Mouse (Mus musculus): Measurements from ENCODE around the gene Agrp. TPM values are rescaled to one million over a fixed set of nuclear protein-coding genes. Genes with fewer than 3 reads are reported as not detected.

The Agrp gene
- polyA plus RNA-seq, 1 experiment from 2014 or later = 0.69 TPM

DNA sequence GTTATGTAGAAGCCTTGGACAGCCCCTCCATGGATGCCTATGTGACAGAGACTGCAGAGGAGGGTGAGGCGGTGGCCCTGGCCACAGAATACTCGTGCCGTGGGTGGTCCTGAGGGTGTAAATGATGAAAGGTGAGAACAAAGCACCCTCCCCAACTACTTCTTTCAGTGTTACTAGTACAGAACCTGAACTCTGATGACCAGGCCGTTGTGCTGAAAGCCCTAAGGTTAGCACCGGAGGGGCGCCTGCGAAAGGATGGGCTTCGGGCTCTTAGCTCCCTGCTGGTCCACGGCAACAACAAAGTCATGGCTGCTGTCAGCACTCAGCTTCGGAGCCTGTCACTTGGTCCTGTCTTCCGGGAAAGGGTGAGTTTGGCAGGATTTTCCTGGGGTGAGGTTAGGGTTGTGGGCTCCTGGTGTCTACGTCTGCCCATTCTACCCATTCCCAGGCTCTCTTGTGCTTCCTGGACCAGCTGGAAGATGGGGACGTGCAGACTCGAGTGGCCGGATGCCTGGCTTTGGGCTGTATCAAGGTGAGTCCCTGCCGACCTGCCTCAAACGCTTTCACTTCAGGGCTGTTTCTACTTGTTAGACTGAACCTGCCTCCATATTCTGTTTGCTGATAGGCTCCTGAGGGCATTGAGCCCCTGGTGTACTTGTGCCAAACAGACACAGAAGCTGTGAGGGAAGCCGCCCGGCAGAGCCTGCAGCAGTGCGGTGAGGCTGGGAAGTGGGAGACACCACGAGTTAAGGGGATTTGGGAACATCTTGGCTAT is 16.1 kb downstream of the Agrp start:
- Histone ChIP-seq H3K4me3 (no peak overlapping the region), H3K36me3 (peaks cover 52% of the 10 kb centered on the region), H3K4me1 (peaks cover 37% of the 10 kb centered on the region), H3K9ac (replicated peaks) (no peak overlapping the region), H3K4me2 (replicated peaks) (no peak overlapping the region), H3K9me3 (no peaks in the 10 kb centered on the region), H3K27me3 (no peaks in the 10 kb centered on the region), H3K27ac (replicated peaks) (peak overlapping the region; percentile 74)
- ATAC-seq (replicated peaks) = no peak
- 88% methylated on average over 21 of the region's 21 CpGs for WGBS

GRCm38 (mm10) chr8:105620211-105620610 is 17.0 kb downstream of the Agrp start:
- 89% methylated on average over 19 of the region's 19 CpGs for WGBS
- H3K36me3 ChIP-seq = peaks cover 61% of the 10 kb centered on the region
- no peak overlapping the region for H3K9ac ChIP-seq (replicated peaks)

GRCm38 (mm10) chr8:105618892-105619591 is 18.2 kb downstream of the Agrp start:
- ATAC-seq (replicated peaks) = no peak
- peaks cover 34% of the 10 kb centered on the region for H3K4me1 ChIP-seq
- WGBS = 95% methylated on average over 19 of the region's 19 CpGs
- no peak overlapping the region for H3K27ac ChIP-seq (replicated peaks)
- H3K36me3 ChIP-seq = peaks cover 64% of the 10 kb centered on the region
- H3K4me3 ChIP-seq = no peak overlapping the region
- no peak overlapping the region for H3K4me2 ChIP-seq (replicated peaks)
- H3K27me3 ChIP-seq = no peaks in the 10 kb centered on the region; the same call in 1 of the 2 replicates
- H3K9ac ChIP-seq (replicated peaks) = no peak overlapping the region
- no peaks in the 10 kb centered on the region for H3K9me3 ChIP-seq

More at GRCm38 (mm10) chr8:105620211-105620610, 17.0 kb downstream of the Agrp start:
- Histone ChIP-seq H3K9me3 (no peaks in the 10 kb centered on the region), H3K4me3 (no peak overlapping the region), H3K27me3 (no peaks in the 10 kb centered on the region), H3K4me1 (peaks cover 37% of the 10 kb centered on the region), H3K4me2 (replicated peaks) (no peak overlapping the region), H3K27ac (replicated peaks) (no peak overlapping the region)
- ATAC-seq (replicated peaks) = no peak

DNA sequence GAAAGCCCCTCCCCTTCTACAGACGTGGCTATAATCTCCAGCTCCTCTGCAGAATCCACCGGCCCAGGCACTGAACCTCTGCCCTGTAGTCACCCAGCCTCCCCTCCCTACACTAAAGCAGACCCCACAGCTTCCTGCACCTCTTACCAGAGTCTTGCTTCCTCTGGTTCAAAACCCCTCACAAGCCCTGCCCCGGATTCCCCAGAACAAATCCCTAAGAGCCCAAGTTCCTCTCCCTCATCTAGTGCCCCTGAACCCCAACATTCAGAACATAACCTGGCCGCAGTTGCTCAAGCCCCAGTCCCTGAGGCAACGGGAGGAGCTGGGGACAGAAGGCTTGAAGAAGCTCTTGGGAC is 18.9 kb downstream of the Agrp start:
- peaks cover 33% of the 10 kb centered on the region for H3K4me1 ChIP-seq
- 94% methylated on average over 5 of the region's 5 CpGs for WGBS
- H3K27ac ChIP-seq (replicated peaks) = no peak overlapping the region
- H3K36me3 ChIP-seq = peaks cover 64% of the 10 kb centered on the region
- no peaks in the 10 kb centered on the region; the same call in 1 of the 2 replicates for H3K27me3 ChIP-seq
- no peak overlapping the region for H3K4me2 ChIP-seq (replicated peaks)
- no peak for ATAC-seq (replicated peaks)
- no peaks in the 10 kb centered on the region for H3K9me3 ChIP-seq
- no peak overlapping the region for H3K9ac ChIP-seq (replicated peaks)
- no peak overlapping the region for H3K4me3 ChIP-seq

GRCm38 (mm10) chr8:105617451-105618278 is 19.5 kb downstream of the Agrp start:
- H3K4me1 ChIP-seq = peaks cover 33% of the 10 kb centered on the region
- peaks cover 64% of the 10 kb centered on the region for H3K36me3 ChIP-seq
- no peak for ATAC-seq (replicated peaks)
- no peak overlapping the region for H3K4me3 ChIP-seq
- 88% methylated on average over 21 of the region's 21 CpGs for WGBS
- no peak overlapping the region for H3K9ac ChIP-seq (replicated peaks)
- H3K27ac ChIP-seq (replicated peaks) = no peak overlapping the region
- H3K27me3 ChIP-seq = peaks cover 5% of the 10 kb centered on the region; the same call in 1 of the 2 replicates
- no peak overlapping the region for H3K4me2 ChIP-seq (replicated peaks)
- H3K9me3 ChIP-seq = no peaks in the 10 kb centered on the region

GRCm38 (mm10) chr8:105615942-105616341 is 21.3 kb downstream of the Agrp start:
- 89% methylated on average over 9 of the region's 9 CpGs for WGBS
- Histone ChIP-seq H3K36me3 (peaks cover 57% of the 10 kb centered on the region), H3K9me3 (no peaks in the 10 kb centered on the region)

DNA sequence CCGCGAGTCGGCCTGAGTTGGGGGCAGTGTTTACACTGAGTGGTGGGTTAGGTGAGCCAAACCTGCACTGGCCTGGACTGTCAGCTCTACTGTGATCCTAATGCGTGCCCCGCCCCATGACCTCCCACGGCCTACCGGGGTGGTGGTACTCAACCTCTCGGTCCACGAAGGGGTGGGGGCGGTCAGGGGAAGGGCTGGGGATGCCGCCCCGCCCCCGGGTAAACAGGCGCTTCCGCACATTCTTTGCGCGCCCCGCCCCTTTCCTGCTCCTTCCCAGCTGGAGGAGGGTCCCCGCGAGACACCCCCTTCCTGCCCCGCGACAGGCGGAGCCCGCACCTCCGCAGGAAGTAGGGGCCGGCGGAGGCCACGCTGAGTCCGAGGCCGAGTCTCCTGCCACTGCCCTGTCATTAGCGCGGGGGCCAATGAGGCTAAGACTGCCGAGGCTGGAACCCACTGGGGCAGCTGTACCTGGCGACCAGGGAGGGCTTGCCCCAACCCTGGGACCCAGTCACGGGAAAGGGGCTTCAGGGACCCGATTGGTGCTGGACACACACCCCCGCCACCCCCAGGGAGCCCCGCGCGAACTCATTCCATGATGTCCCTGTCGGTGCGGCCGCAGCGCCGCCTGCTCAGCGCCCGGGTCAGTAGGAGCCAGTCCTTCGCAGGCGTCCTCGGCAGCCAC is 23.2 kb downstream of the Agrp start:
- Histone ChIP-seq H3K9me3 (no peaks in the 10 kb centered on the region), H3K4me1 (peaks cover 19% of the 10 kb centered on the region), H3K27me3 (peaks cover 13% of the 10 kb centered on the region; the same call in 1 of the 2 replicates), H3K27ac (replicated peaks) (no peak overlapping the region), H3K4me3 (peak overlapping the region; percentile 41), H3K9ac (replicated peaks) (peak overlapping the region; percentile 50), H3K4me2 (replicated peaks) (peak overlapping the region; percentile 82), H3K36me3 (peaks cover 41% of the 10 kb centered on the region)
- peak; percentile 46 for ATAC-seq (replicated peaks)
- 2% methylated on average over 50 of the region's 50 CpGs for whole genome bisulfite sequencing

More at GRCm38 (mm10) chr8:105615942-105616341, 21.3 kb downstream of the Agrp start:
- Histone ChIP-seq H3K4me2 (replicated peaks) (no peak overlapping the region), H3K27ac (replicated peaks) (no peak overlapping the region), H3K4me1 (peaks cover 19% of the 10 kb centered on the region), H3K27me3 (peaks cover 13% of the 10 kb centered on the region; the same call in 1 of the 2 replicates), H3K4me3 (no peak overlapping the region), H3K9ac (replicated peaks) (no peak overlapping the region)
- no peak for ATAC-seq (replicated peaks)

- Histone ChIP-seq H3K9ac (replicated peaks) (no peak overlapping the region), H3K4me3 (peak overlapping the region; percentile 11)
- ATAC-seq (replicated peaks) = no peak
Measured at GRCm38 (mm10) chr8:105613037-105613436, 24.2 kb downstream of the Agrp start.

GRCm38 (mm10) chr8:105611836-105612235 is 25.4 kb downstream of the Agrp start:
- peaks cover 13% of the 10 kb centered on the region; the same call in 1 of the 2 replicates for H3K27me3 ChIP-seq
- ATAC-seq (replicated peaks) = no peak
- no peak overlapping the region for H3K9ac ChIP-seq (replicated peaks)
- H3K27ac ChIP-seq (replicated peaks) = no peak overlapping the region
- H3K4me2 ChIP-seq (replicated peaks) = no peak overlapping the region
- H3K9me3 ChIP-seq = no peaks in the 10 kb centered on the region
- peaks cover 20% of the 10 kb centered on the region for H3K36me3 ChIP-seq
- WGBS = 84% methylated on average over 9 of the region's 9 CpGs
- no peak overlapping the region for H3K4me3 ChIP-seq
- H3K4me1 ChIP-seq = peaks cover 29% of the 10 kb centered on the region

More at GRCm38 (mm10) chr8:105613037-105613436, 24.2 kb downstream of the Agrp start:
- H3K4me2 ChIP-seq (replicated peaks) = peak overlapping the region; percentile 82; the same call in 1 of the 2 replicates
- H3K36me3 ChIP-seq = peaks cover 32% of the 10 kb centered on the region
- H3K27me3 ChIP-seq = peaks cover 13% of the 10 kb centered on the region; the same call in 1 of the 2 replicates
- H3K27ac ChIP-seq (replicated peaks) = no peak overlapping the region
- no peaks in the 10 kb centered on the region for H3K9me3 ChIP-seq
- 4% methylated on average over 20 of the region's 20 CpGs for WGBS
- peaks cover 19% of the 10 kb centered on the region for H3K4me1 ChIP-seq

GRCm38 (mm10) chr8:105609771-105610170 is 27.4 kb downstream of the Agrp start:
- ATAC-seq (replicated peaks) = no peak
- Histone ChIP-seq H3K4me1 (peaks cover 43% of the 10 kb centered on the region), H3K27ac (replicated peaks) (no peak overlapping the region), H3K4me3 (no peak overlapping the region), H3K27me3 (peaks cover 13% of the 10 kb centered on the region; the same call in 1 of the 2 replicates), H3K4me2 (replicated peaks) (no peak overlapping the region), H3K9me3 (no peaks in the 10 kb centered on the region), H3K9ac (replicated peaks) (no peak overlapping the region), H3K36me3 (no peaks in the 10 kb centered on the region)
- 77% methylated on average over 4 of the region's 4 CpGs for WGBS

DNA sequence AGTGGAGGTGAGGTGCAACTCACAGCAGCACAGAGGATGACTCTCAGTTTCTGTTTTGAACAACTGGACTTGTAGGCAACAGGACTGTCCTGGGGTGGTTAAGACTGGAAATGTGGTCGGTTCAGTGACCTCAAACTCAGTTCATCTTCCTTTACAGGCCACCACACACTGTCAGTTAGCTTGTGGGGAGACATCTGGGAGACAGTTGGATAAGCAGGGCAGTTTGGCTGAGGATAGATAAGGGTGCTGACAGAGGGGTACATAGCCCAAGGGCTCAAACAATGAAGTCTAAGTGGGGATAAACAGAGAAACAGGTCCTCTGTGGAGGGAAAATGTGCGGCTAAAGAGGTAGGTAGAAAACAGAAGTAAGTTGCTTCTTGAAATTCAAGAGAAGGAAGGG is 27.8 kb downstream of the Agrp start:
- no peaks in the 10 kb centered on the region for H3K9me3 ChIP-seq
- peaks cover 13% of the 10 kb centered on the region; the same call in 1 of the 2 replicates for H3K27me3 ChIP-seq
- H3K4me2 ChIP-seq (replicated peaks) = no peak overlapping the region
- H3K9ac ChIP-seq (replicated peaks) = no peak overlapping the region
- ATAC-seq (replicated peaks) = no peak
- H3K4me3 ChIP-seq = no peak overlapping the region
- H3K27ac ChIP-seq (replicated peaks) = no peak overlapping the region
- H3K36me3 ChIP-seq = no peaks in the 10 kb centered on the region
- 86% methylated on average over 2 of the region's 2 CpGs for WGBS
- H3K4me1 ChIP-seq = peaks cover 44% of the 10 kb centered on the region
